In genomic region chr19:26859195-26859570, GRCm38 (mm10) we compare ENCODE assay signal across 25 mouse cellular contexts. TPM values are rescaled to one million over a fixed set of nuclear protein-coding genes. Genes with fewer than 3 reads are reported as not detected.
A peak's percentile ranks its signal among the peaks of the same experiment; 100 is the strongest.
DNase-seq lines count a peak whose midpoint lies in the region; ATAC-seq and TF ChIP-seq lines count a peak whose summit lies in the region.
"Had no signal": no experiment of that assay in that cellular context is flagged by ENCODE, and none has a peak within 500 bp of the region (broad histone marks: within the 10 kb centered on the region; RNA-seq: fewer than 3 reads in every experiment).

No protein-coding gene starts in this region.

- H3K9ac ChIP-seq in kidney, embryonic 14.5 days (ENCODE audit: low read depth, low read length): no peak overlapping the region
- no peak overlapping the region for H3K9ac ChIP-seq in forebrain, embryonic 15.5 days (replicated peaks)
- H3K9ac ChIP-seq in hindbrain, embryonic 11.5 days (ENCODE audit: low read depth, low read length): no peak overlapping the region
- no peak overlapping the region for H3K9ac ChIP-seq in midbrain, embryonic 13.5 days (replicated peaks)
- H3K9ac ChIP-seq: embryonic facial prominence, embryonic 15.5 days; liver, embryonic 14.5 days; neural tube, embryonic 12.5 days had no signal

- no peak overlapping the region for H3K4me3 ChIP-seq in kidney, embryonic 14.5 days (ENCODE audit: low read length)
- H3K4me3 ChIP-seq in forebrain, embryonic 15.5 days: no peak overlapping the region
- no peak overlapping the region for H3K4me3 ChIP-seq in hindbrain, embryonic 11.5 days (ENCODE audit: low read depth, low read length)
- no peak overlapping the region for H3K4me3 ChIP-seq in midbrain, embryonic 13.5 days (replicated peaks)
- H3K4me3 ChIP-seq in gastrocnemius, adult 2 months: no peak overlapping the region; the same call in 1 of the 2 replicates
- H3K4me3 ChIP-seq: embryonic facial prominence, embryonic 15.5 days; megakaryocyte, embryonic 14.5 days; neural tube, embryonic 12.5 days had no signal

- TF ChIP-seq CTCF in gastrocnemius, adult 2 months (IDR thresholded peaks at IDR 0.05): no peak

- 0 out of 2 replicates have a peak, but pooled peaks cover 6% of the 10 kb centered on the region for H3K4me1 ChIP-seq in kidney, embryonic 14.5 days (ENCODE audit: control insufficient read depth, insufficient read depth, low read length)
- no peaks in the 10 kb centered on the region for H3K4me1 ChIP-seq in forebrain, embryonic 15.5 days
- 0 out of 2 replicates have a peak, but pooled peaks cover 4% of the 10 kb centered on the region for H3K4me1 ChIP-seq in hindbrain, embryonic 11.5 days (replicated peaks; ENCODE audit: control insufficient read depth, insufficient read depth, low read length)
- H3K4me1 ChIP-seq in midbrain, embryonic 13.5 days (replicated peaks): peaks cover 39% of the 10 kb centered on the region

- ATAC-seq in kidney, embryonic 14.5 days (ENCODE audit: low FRiP score, low TSS enrichment): no peak
- 0 out of 2 replicates have a peak, but pooled peaks have one; percentile 9 for ATAC-seq in forebrain, embryonic 15.5 days (replicated peaks)
- peak; percentile 49; the same call in 1 of the 2 replicates for ATAC-seq in hindbrain, embryonic 11.5 days (ENCODE audit: low FRiP score)
- peak; percentile 38 for ATAC-seq in midbrain, embryonic 13.5 days
- ATAC-seq: CD4-positive, CD25-positive, alpha-beta regulatory T cell, adult 4 months; intestine, embryonic 16.5 days had no signal

- no peaks in the 10 kb centered on the region for H3K36me3 ChIP-seq in kidney, embryonic 14.5 days (ENCODE audit: control insufficient read depth, insufficient read depth, low read length)
- H3K36me3 ChIP-seq in forebrain, embryonic 15.5 days: no peaks in the 10 kb centered on the region
- H3K36me3 ChIP-seq in hindbrain, embryonic 11.5 days (ENCODE audit: control insufficient read depth, insufficient read depth, low read length): no peaks in the 10 kb centered on the region
- H3K36me3 ChIP-seq in midbrain, embryonic 13.5 days: no peaks in the 10 kb centered on the region
- H3K36me3 ChIP-seq: embryonic facial prominence, embryonic 15.5 days; neural tube, embryonic 12.5 days had no signal

- intact Hi-C loops in gastrocnemius, adult 2 months (cut with DNase I): no loop called here

- WGBS in kidney, embryonic 14.5 days: 51% methylated on average over 5 of the region's 5 CpGs
- WGBS in forebrain, embryonic 15.5 days: 77% methylated on average over 5 of the region's 5 CpGs
- 63% methylated on average over 5 of the region's 5 CpGs for WGBS in hindbrain, embryonic 11.5 days
- 42% methylated on average over 5 of the region's 5 CpGs for WGBS in midbrain, embryonic 13.5 days

- peak overlapping the region; percentile 71 for H3K27ac ChIP-seq in kidney, embryonic 14.5 days (ENCODE audit: low read depth, low read length)
- H3K27ac ChIP-seq in forebrain, embryonic 15.5 days (replicated peaks): no peak overlapping the region
- H3K27ac ChIP-seq in hindbrain, embryonic 11.5 days (ENCODE audit: low read depth, low read length): peak overlapping the region; percentile 58
- H3K27ac ChIP-seq in midbrain, embryonic 13.5 days: peak overlapping the region; percentile 80
- H3K27ac ChIP-seq in gastrocnemius, adult 2 months: no peak overlapping the region
- H3K27ac ChIP-seq: embryonic facial prominence, embryonic 15.5 days; liver, embryonic 14.5 days; neural tube, embryonic 12.5 days had no signal

- no peak overlapping the region for H3K4me2 ChIP-seq in kidney, embryonic 14.5 days (replicated peaks; ENCODE audit: low read depth, low read length)
- no peak overlapping the region for H3K4me2 ChIP-seq in forebrain, embryonic 15.5 days (replicated peaks)
- H3K4me2 ChIP-seq in hindbrain, embryonic 11.5 days (replicated peaks; ENCODE audit: low read depth, low read length): no peak overlapping the region
- no peak overlapping the region; the same call in 1 of the 2 replicates for H3K4me2 ChIP-seq in midbrain, embryonic 13.5 days (replicated peaks)
- H3K4me2 ChIP-seq: embryonic facial prominence, embryonic 15.5 days; neural tube, embryonic 12.5 days had no signal

- DNase-seq in kidney, adult 11 months: no peak
- no peak for DNase-seq in hindbrain, embryonic 11.5 days (ENCODE audit: low spot score)
- no peak for DNase-seq in gastrocnemius, adult 2 months
- no peak for DNase-seq in gastrocnemius, adult 18-20 months (ENCODE audit: low spot score)
- DNase-seq: cerebellum, adult 9-11 months; lung, postnatal 10 days; retina, postnatal 1 day had no signal

- no peaks in the 10 kb centered on the region for H3K9me3 ChIP-seq in kidney, embryonic 14.5 days (ENCODE audit: control insufficient read depth, low read length)
- H3K9me3 ChIP-seq in forebrain, embryonic 15.5 days: no peaks in the 10 kb centered on the region
- no peaks in the 10 kb centered on the region for H3K9me3 ChIP-seq in hindbrain, embryonic 11.5 days (ENCODE audit: control insufficient read depth, low read length)
- no peaks in the 10 kb centered on the region for H3K9me3 ChIP-seq in midbrain, embryonic 13.5 days
- H3K9me3 ChIP-seq: embryonic facial prominence, embryonic 15.5 days; megakaryocyte, embryonic 14.5 days; neural tube, embryonic 12.5 days had no signal

- no peaks in the 10 kb centered on the region for H3K27me3 ChIP-seq in kidney, embryonic 14.5 days (ENCODE audit: control insufficient read depth, insufficient read depth, low read length)
- H3K27me3 ChIP-seq in forebrain, embryonic 15.5 days: no peaks in the 10 kb centered on the region
- H3K27me3 ChIP-seq in hindbrain, embryonic 11.5 days (ENCODE audit: control insufficient read depth, insufficient read depth, low read length): no peaks in the 10 kb centered on the region
- H3K27me3 ChIP-seq in midbrain, embryonic 13.5 days: no peaks in the 10 kb centered on the region
- H3K27me3 ChIP-seq: embryonic facial prominence, embryonic 15.5 days; neural tube, embryonic 12.5 days had no signal

RNA-seq across cellular contexts. Expression of gene Gm815, which starts 26.5 kb away (rescaled TPM):
- polyA plus RNA-seq in kidney, embryonic 14.5 days (2014; fragmentation: Nextera tagmentation; extraction: Ambion mirVana): not detected in 2 replicates
- polyA plus RNA-seq in forebrain, embryonic 15.5 days (2015; fragmentation: Nextera tagmentation; extraction: Ambion mirVana): not detected in 2 replicates
- not detected in 2 replicates for polyA plus RNA-seq in hindbrain, embryonic 11.5 days (2014; fragmentation: Nextera tagmentation; extraction: Ambion mirVana)
- polyA plus RNA-seq in midbrain, embryonic 13.5 days (2015; fragmentation: Nextera tagmentation; extraction: Ambion mirVana): not detected in 2 replicates
- not detected for total RNA-seq in gastrocnemius, adult 2 months (2021)
- total RNA-seq in gastrocnemius, adult 18-20 months (2021): not detected
- total RNA-seq: adrenal gland, postnatal 36 days; granulocyte monocyte progenitor cell, adult 5-6 weeks; heart, postnatal 14 days; layer of hippocampus, adult 18-20 months; left cerebral cortex, adult 18-20 months; MEL had no signal
- polyA plus RNA-seq: CD4-positive, CD25-positive, alpha-beta regulatory T cell, adult 4 months; embryonic facial prominence, embryonic 15.5 days; frontal cortex, adult 2 months; intestine, embryonic 16.5 days; limb, embryonic 11.5 days; liver, embryonic 14.5 days; neural tube, embryonic 12.5 days; stomach, embryonic 16.5 days had no signal

Comparison
In these comparisons a context has a peak if more than half of its experiments do, and no peak if none do; other contexts are left out.
1. H3K27ac ChIP-seq: peak in kidney, embryonic 14.5 days (single experiment), hindbrain, embryonic 11.5 days (single experiment) and midbrain, embryonic 13.5 days (single experiment); none in forebrain, embryonic 15.5 days (single experiment) and gastrocnemius, adult 2 months (single experiment).